Mouse (Mus musculus): ENCODE results near the gene Maneal.
A peak's percentile ranks its signal among the peaks of the same experiment; 100 is the strongest.

The Maneal gene

GRCm38 (mm10) chr4:124849631-124850260 lies 12.2 kb downstream of the Maneal start:
- DNase-seq (ENCODE audit: low spot score) = no peak

GRCm38 (mm10) chr4:124847573-124847972 lies 14.4 kb downstream of the Maneal start:
- peak; percentile 72 for DNase-seq (ENCODE audit: low spot score)

- peak; percentile 29 for DNase-seq (ENCODE audit: low spot score)
Measured at GRCm38 (mm10) chr4:124843493-124843892, 18.5 kb downstream of the Maneal start.

GRCm38 (mm10) chr4:124840998-124841397 lies 21.0 kb downstream of the Maneal start:
- DNase-seq (ENCODE audit: low spot score) = no peak

GRCm38 (mm10) chr4:124838035-124838700 lies 23.8 kb downstream of the Maneal start:
- DNase-seq (ENCODE audit: low spot score) = no peak

- no peak for DNase-seq (ENCODE audit: low spot score)
Measured at GRCm38 (mm10) chr4:124832796-124833195, 29.2 kb downstream of the Maneal start.

- no peak for DNase-seq (ENCODE audit: low spot score)
Measured at GRCm38 (mm10) chr4:124829671-124830070, 32.3 kb downstream of the Maneal start.

- no peak for DNase-seq (ENCODE audit: low spot score)
Measured at GRCm38 (mm10) chr4:124825371-124825965, 36.5 kb downstream of the Maneal start.

- DNase-seq (ENCODE audit: low spot score) = no peak
Measured at GRCm38 (mm10) chr4:124824967-124825366, 37.0 kb downstream of the Maneal start.

GRCm38 (mm10) chr4:124818832-124819231 lies 43.1 kb downstream of the Maneal start:
- no peak for DNase-seq (ENCODE audit: low spot score)

GRCm38 (mm10) chr4:124817803-124818202 lies 44.2 kb downstream of the Maneal start:
- peak; percentile 15 for DNase-seq (ENCODE audit: low spot score)

- DNase-seq (ENCODE audit: low spot score) = no peak
Measured at GRCm38 (mm10) chr4:124815901-124816300, 46.1 kb downstream of the Maneal start.

GRCm38 (mm10) chr4:124811347-124811975 lies 50.5 kb downstream of the Maneal start:
- DNase-seq (ENCODE audit: low spot score) = no peak

GRCm38 (mm10) chr4:124810056-124810455 lies 51.9 kb downstream of the Maneal start:
- DNase-seq (ENCODE audit: low spot score) = no peak

- DNase-seq (ENCODE audit: low spot score) = no peak
Measured at GRCm38 (mm10) chr4:124809136-124809883, 52.7 kb downstream of the Maneal start.

- no peak for DNase-seq (ENCODE audit: low spot score)
Measured at GRCm38 (mm10) chr4:124808511-124808910, 53.5 kb downstream of the Maneal start.

Measured in urinary bladder, postnatal 25 days (tissue).